Mouse (Mus musculus): ENCODE measurements around the gene Olfr912. TPM values are rescaled to one million over a fixed set of nuclear protein-coding genes. Genes with fewer than 3 reads are reported as not detected.

Gene Olfr912
- not detected for total RNA-seq (2022)

- no peak for DNase-seq (ENCODE audit: low spot score in 2 of 2)
Measured at GRCm38 (mm10) chr9:38579878-38580277, at the start of gene Olfr912. Gene Olfr912, plus strand, starts transcription at chr9:38580178.

- DNase-seq (ENCODE audit: low spot score in 2 of 2): no peak
Measured at GRCm38 (mm10) chr9:38537549-38537948, 42.4 kb upstream of the Olfr912 start, which contains the start of gene Olfr910. Gene Olfr910, plus strand, starts transcription at chr9:38537849.

GRCm38 (mm10) chr9:38591056-38591455 is 11.1 kb downstream of the Olfr912 start:
- DNase-seq (ENCODE audit: low spot score in 2 of 2): no peak

GRCm38 (mm10) chr9:38592459-38592858 is 12.5 kb downstream of the Olfr912 start, which contains the start of gene Olfr913:
Gene Olfr913, plus strand, starts transcription at chr9:38592759.
- no peak for DNase-seq (ENCODE audit: low spot score in 2 of 2)

- no peak for DNase-seq (ENCODE audit: low spot score in 2 of 2)
Measured at GRCm38 (mm10) chr9:38604802-38605201, 24.8 kb downstream of the Olfr912 start, which contains the start of gene Olfr914. Gene Olfr914, plus strand, starts transcription at chr9:38605102.

GRCm38 (mm10) chr9:38632406-38632805 is 52.4 kb downstream of the Olfr912 start:
- DNase-seq (ENCODE audit: low spot score in 2 of 2): no peak

Other genes starting within 250 kb of the Olfr912 start
- not detected for gene Olfr898, start 231.8 kb upstream of the Olfr912 start, total RNA-seq (2022)
- gene Olfr250, start 213.3 kb upstream of the Olfr912 start, total RNA-seq (2022): not detected
- not detected for gene Olfr251, start 203.1 kb upstream of the Olfr912 start, total RNA-seq (2022)
- gene Olfr147, start 178.5 kb upstream of the Olfr912 start, total RNA-seq (2022): not detected
- not detected for gene Olfr901, start 150.7 kb upstream of the Olfr912 start, total RNA-seq (2022)
- not detected for gene Olfr902, start 132.5 kb upstream of the Olfr912 start, total RNA-seq (2022)
- gene Olfr904, start 117.0 kb upstream of the Olfr912 start, total RNA-seq (2022): not detected
- not detected for gene Olfr905, start 109.1 kb upstream of the Olfr912 start, total RNA-seq (2022)
- not detected for gene Olfr906, start 93.1 kb upstream of the Olfr912 start, total RNA-seq (2022)
- gene Olfr907, start 84.4 kb upstream of the Olfr912 start, total RNA-seq (2022): not detected
- not detected for gene Olfr911-ps1, start 58.6 kb upstream of the Olfr912 start, total RNA-seq (2022)
- not detected for gene Olfr910, start 42.3 kb upstream of the Olfr912 start, total RNA-seq (2022)
- gene Olfr913, start 12.6 kb downstream of the Olfr912 start, total RNA-seq (2022): not detected
- gene Olfr914, start 24.9 kb downstream of the Olfr912 start, total RNA-seq (2022): not detected
- gene Olfr916, start 79.7 kb downstream of the Olfr912 start, total RNA-seq (2022): not detected
- gene Olfr917, start 85.7 kb downstream of the Olfr912 start, total RNA-seq (2022): not detected
- gene Olfr918, start 94.4 kb downstream of the Olfr912 start, total RNA-seq (2022): not detected
- gene Olfr919, start 123.5 kb downstream of the Olfr912 start, total RNA-seq (2022): not detected
- gene Vwa5a, start 138.1 kb downstream of the Olfr912 start, total RNA-seq (2022): 10 to 100 TPM; 12.3 to 17.5 (median 16.3) TPM
- under 1 TPM; 0.07 to 0.17 (median 0.09) TPM for gene Olfr920, start 172.1 kb downstream of the Olfr912 start, total RNA-seq (2022)
- gene Olfr921, start 192.9 kb downstream of the Olfr912 start, total RNA-seq (2022): not detected
- gene Olfr922, start 234.4 kb downstream of the Olfr912 start, total RNA-seq (2022): not detected
- gene Olfr923, start 246.4 kb downstream of the Olfr912 start, total RNA-seq (2022): not detected

Measured in left cerebral cortex, adult 8-10 months (tissue).